Mouse (Mus musculus): ENCODE data around the gene Fubp3.

- TF ChIP-seq CTCF (IDR thresholded peaks at IDR 0.05; ENCODE audit: low read depth, low read length) (no peak), GATA2 (IDR thresholded peaks at IDR 0.05; ENCODE audit: borderline replicate concordance, low read depth, low read length) (no peak), GATA1 (IDR thresholded peaks at IDR 0.05; ENCODE audit: borderline replicate concordance, low read length) (no peak), POLR2AphosphoS5 (IDR thresholded peaks at IDR 0.05; ENCODE audit: insufficient replicate concordance, low read depth, low read length) (no peak)
These were observed 41.3 kb downstream of the Fubp3 start for GRCm38 (mm10) chr2:31613781-31614180.

All from G1E (cell line).